Mouse (Mus musculus) kidney, embryonic 16.5 days (tissue): Measurements from ENCODE around the gene Fbxl4. TPM values are rescaled to one million over a fixed set of nuclear protein-coding genes. Genes with fewer than 3 reads are reported as not detected.
"Not testable (repeated sequence)": the region's sequence is repeated elsewhere in the genome, so short reads cannot be mapped to it uniquely, and the experiment has no call there.

ENCODE experiments used
- ATAC-seq: fragments of 200-750 bp; cut with Nextera tagmentation; 2 replicates; pipeline ENCODE4 v1.8.0; 2017; ENCODE audit warnings: moderate TSS enrichment; ENCODE audit not compliant: low FRiP score, low TSS enrichment
- H3K27ac ChIP-seq: fragments of 300-500 bp; sonication (generic); 2 replicates; pipeline ENCODE4 v1.5.1; 2014; ENCODE audit warnings: low read length
- H3K27me3 ChIP-seq: fragments of 300-500 bp; sonication (generic); 2 replicates; pipeline ENCODE4 v1.6.1; 2014; ENCODE audit warnings: low read length, control low read depth, mixed read lengths; ENCODE audit not compliant: insufficient read depth
- H3K36me3 ChIP-seq: fragments of 300-500 bp; sonication (generic); 2 replicates; pipeline ENCODE4 v1.6.1; 2014; ENCODE audit warnings: low read length, control low read depth, mixed read lengths; ENCODE audit not compliant: insufficient read depth
- H3K4me1 ChIP-seq: fragments of 300-500 bp; sonication (generic); 2 replicates; pipeline ENCODE4 v1.6.1; 2014; ENCODE audit warnings: low read length, control low read depth, mixed read lengths; ENCODE audit not compliant: insufficient read depth
- H3K4me2 ChIP-seq: fragments of 300-500 bp; sonication (generic); replicated peaks from 2 replicates; pipeline ENCODE4 v1.6.1; 2014; ENCODE audit warnings: low read depth, low read length
- H3K4me3 ChIP-seq: fragments of 300-500 bp; sonication (generic); 2 replicates; pipeline ENCODE4 v1.5.1; 2014; ENCODE audit warnings: mild to moderate bottlenecking, low read length
- H3K9ac ChIP-seq: fragments of 300-500 bp; sonication (generic); replicated peaks from 2 replicates; pipeline ENCODE4 v1.6.1; 2014; ENCODE audit warnings: low read length
- H3K9me3 ChIP-seq: fragments of 300-500 bp; sonication (generic); 2 replicates; pipeline ENCODE4 v1.6.1; 2016; ENCODE audit warnings: low read length, control low read depth
- WGBS: fragments of 180-500 bp; shearing (Covaris S2); extraction: QIAGEN DNeasy Blood & Tissue Kit; methylation state at CpG from one replicate; pipeline ENCODE4 v1.1.7; 2014; 5-methylcytosine and 5-hydroxymethylcytosine counted together
- polyA plus RNA-seq: library from polyadenylated mRNA; unstranded; fragments of >200 nt; fragmentation: Nextera tagmentation; extraction: Ambion mirVana; gene quantifications from 2 replicates; pipeline ENCODE4 v1.2.1, GENCODE M21; 2015

The Fbxl4 gene
- polyA plus RNA-seq = 14.1 and 14.5 TPM in 2 replicates

GRCm38 (mm10) chr4:22357266-22357930 is at the start of gene Fbxl4:
Gene Fbxl4 (plus strand): TSS chr4:22357543.
- peak within 1 kb of the TSS; percentile 89 for H3K27ac ChIP-seq
- no peaks in the 10 kb centered on the region for H3K36me3 ChIP-seq
- ATAC-seq = peak; percentile 99
- peak within 1 kb of the TSS; percentile 69 for H3K4me3 ChIP-seq
- H3K9me3 ChIP-seq = peaks cover 8% of the 10 kb centered on the region
- H3K9ac ChIP-seq = peak within 1 kb of the TSS; percentile 83
- under 1% methylated on average over 54 of the region's 62 CpGs for WGBS
- peak within 1 kb of the TSS; percentile 62 for H3K4me2 ChIP-seq
- H3K27me3 ChIP-seq = no peaks in the 10 kb centered on the region
- H3K4me1 ChIP-seq = 0 out of 2 replicates have a peak, but pooled peaks cover 9% of the 10 kb centered on the region

- Histone ChIP-seq H3K36me3 (no peaks in the 10 kb centered on the region), H3K9ac (no peak overlapping the region), H3K4me2 (no peak overlapping the region), H3K27me3 (no peaks in the 10 kb centered on the region), H3K4me1 (no peaks in the 10 kb centered on the region), H3K27ac (no peak overlapping the region), H3K9me3 (no peaks in the 10 kb centered on the region), H3K4me3 (no peak overlapping the region)
- WGBS = 89% methylated on average over 3 of the region's 3 CpGs
- ATAC-seq = no peak
Observed at GRCm38 (mm10) chr4:22314564-22314963, 42.8 kb upstream of the Fbxl4 start.

- Histone ChIP-seq H3K4me3 (no peak overlapping the region), H3K27ac (no peak overlapping the region), H3K4me1 (no peaks in the 10 kb centered on the region), H3K36me3 (no peaks in the 10 kb centered on the region), H3K9me3 (no peaks in the 10 kb centered on the region), H3K4me2 (no peak overlapping the region), H3K27me3 (no peaks in the 10 kb centered on the region), H3K9ac (no peak overlapping the region)
- WGBS = 69% methylated on average over 8 of the region's 8 CpGs
- 0 out of 2 replicates have a peak, but pooled peaks have one; percentile 61 for ATAC-seq
Observed at GRCm38 (mm10) chr4:22342816-22343573, 14.3 kb upstream of the Fbxl4 start.

- 92% methylated on average over 4 of the region's 4 CpGs for WGBS
- not testable (repeated sequence) for H3K36me3 ChIP-seq, H3K4me3 ChIP-seq, H3K4me2 ChIP-seq, H3K9me3 ChIP-seq, H3K9ac ChIP-seq, H3K4me1 ChIP-seq, ATAC-seq, H3K27ac ChIP-seq, H3K27me3 ChIP-seq
Observed at GRCm38 (mm10) chr4:22349086-22349485, 8.3 kb upstream of the Fbxl4 start.

- Histone ChIP-seq H3K27me3 (no peaks in the 10 kb centered on the region), H3K4me2 (peak overlapping the region; percentile 62)
- WGBS = 9% methylated on average over 10 of the region's 10 CpGs
Observed at GRCm38 (mm10) chr4:22357931-22358300, 573 bp downstream of the Fbxl4 start.

GRCm38 (mm10) chr4:22358487-22358886 is 1.1 kb downstream of the Fbxl4 start:
- Histone ChIP-seq H3K9ac (peak overlapping the region; percentile 83; the same call in 1 of the 2 replicates), H3K4me3 (peak overlapping the region; percentile 69; the same call in 1 of the 2 replicates), H3K4me2 (peak overlapping the region; percentile 62)

More at GRCm38 (mm10) chr4:22357931-22358300, 573 bp downstream of the Fbxl4 start:
- H3K27ac ChIP-seq = peak overlapping the region; percentile 89
- H3K9me3 ChIP-seq = peaks cover 8% of the 10 kb centered on the region
- H3K4me3 ChIP-seq = peak overlapping the region; percentile 69
- H3K36me3 ChIP-seq = no peaks in the 10 kb centered on the region
- peak; percentile 67 for ATAC-seq
- 0 out of 2 replicates have a peak, but pooled peaks cover 9% of the 10 kb centered on the region for H3K4me1 ChIP-seq
- H3K9ac ChIP-seq = peak overlapping the region; percentile 83

GRCm38 (mm10) chr4:22367368-22367767 is 10.0 kb downstream of the Fbxl4 start:
- Histone ChIP-seq H3K4me1 (no peaks in the 10 kb centered on the region), H3K4me3 (no peak overlapping the region), H3K27ac (no peak overlapping the region), H3K9me3 (no peaks in the 10 kb centered on the region), H3K9ac (no peak overlapping the region), H3K4me2 (no peak overlapping the region), H3K27me3 (no peaks in the 10 kb centered on the region), H3K36me3 (no peaks in the 10 kb centered on the region)
- ATAC-seq = peak; percentile 54; the same call in 1 of the 2 replicates
- 56% methylated on average over 5 of the region's 5 CpGs for WGBS

More at GRCm38 (mm10) chr4:22358487-22358886, 1.1 kb downstream of the Fbxl4 start:
- Histone ChIP-seq H3K27ac (no peak overlapping the region), H3K4me1 (0 out of 2 replicates have a peak, but pooled peaks cover 9% of the 10 kb centered on the region), H3K36me3 (no peaks in the 10 kb centered on the region), H3K9me3 (peaks cover 4% of the 10 kb centered on the region), H3K27me3 (no peaks in the 10 kb centered on the region)
- ATAC-seq = no peak
- 82% methylated on average over 10 of the region's 10 CpGs for WGBS

- no peak overlapping the region for H3K4me3 ChIP-seq
- WGBS = 37% methylated on average over 1 of the region's 1 CpGs
- H3K9me3 ChIP-seq = no peaks in the 10 kb centered on the region
- no peak overlapping the region for H3K4me2 ChIP-seq
- H3K36me3 ChIP-seq = peaks cover 4% of the 10 kb centered on the region; the same call in 1 of the 2 replicates
- no peak overlapping the region for H3K9ac ChIP-seq
- peaks cover 8% of the 10 kb centered on the region; the same call in 1 of the 2 replicates for H3K4me1 ChIP-seq
- ATAC-seq = no peak
- H3K27ac ChIP-seq = no peak overlapping the region
- no peaks in the 10 kb centered on the region for H3K27me3 ChIP-seq
Observed at GRCm38 (mm10) chr4:22378516-22378915, 21.2 kb downstream of the Fbxl4 start.

- Histone ChIP-seq H3K36me3 (peaks cover 6% of the 10 kb centered on the region; the same call in 1 of the 2 replicates), H3K9ac (no peak overlapping the region), H3K27me3 (no peaks in the 10 kb centered on the region), H3K27ac (no peak overlapping the region), H3K4me1 (peaks cover 8% of the 10 kb centered on the region; the same call in 1 of the 2 replicates), H3K4me3 (no peak overlapping the region), H3K4me2 (no peak overlapping the region), H3K9me3 (no peaks in the 10 kb centered on the region)
- ATAC-seq = no peak
- WGBS = 40% methylated on average over 6 of the region's 6 CpGs
Observed at GRCm38 (mm10) chr4:22380646-22381045, 23.3 kb downstream of the Fbxl4 start.
